Mouse (Mus musculus) CD4-positive helper T cell, adult 2 months (primary cell): Measurements from ENCODE around the gene Fars2.

Experiments used
- DNase-seq: peaks from one replicate; pipeline ENCODE4 v3.0.0-alpha.2; 2012; ENCODE audit warnings: low read depth, missing footprints, low spot score

Fars2 gene

GRCm38 (mm10) chr13:36218347-36218746, 101.1 kb downstream of the Fars2 start:
- no peak for DNase-seq

GRCm38 (mm10) chr13:36219506-36219905, 102.3 kb downstream of the Fars2 start:
- DNase-seq, result no peak

- no peak for DNase-seq
These were observed 104.7 kb downstream of the Fars2 start for GRCm38 (mm10) chr13:36221897-36222296.

- DNase-seq, result no peak
These were observed 105.5 kb downstream of the Fars2 start for GRCm38 (mm10) chr13:36222721-36223120.

GRCm38 (mm10) chr13:36224431-36224830, 107.2 kb downstream of the Fars2 start:
- no peak for DNase-seq

GRCm38 (mm10) chr13:36242261-36242660, 125.0 kb downstream of the Fars2 start:
- no peak for DNase-seq

- no peak for DNase-seq
These were observed 136.7 kb downstream of the Fars2 start for GRCm38 (mm10) chr13:36253936-36254335.

- DNase-seq, result no peak
These were observed 140.0 kb downstream of the Fars2 start for GRCm38 (mm10) chr13:36257213-36257612.

- no peak for DNase-seq
These were observed 142.5 kb downstream of the Fars2 start for GRCm38 (mm10) chr13:36259754-36260153.

GRCm38 (mm10) chr13:36261299-36261698, 144.1 kb downstream of the Fars2 start:
- DNase-seq, result no peak

GRCm38 (mm10) chr13:36263240-36264095, 146.3 kb downstream of the Fars2 start:
- DNase-seq, result no peak

GRCm38 (mm10) chr13:36264391-36264790, 147.2 kb downstream of the Fars2 start:
- no peak for DNase-seq

GRCm38 (mm10) chr13:36265342-36265744, 148.1 kb downstream of the Fars2 start:
- DNase-seq, result no peak

GRCm38 (mm10) chr13:36267399-36267798, 150.2 kb downstream of the Fars2 start:
- DNase-seq, result no peak

- no peak for DNase-seq
These were observed 153.7 kb downstream of the Fars2 start for GRCm38 (mm10) chr13:36270867-36271266.

GRCm38 (mm10) chr13:36273497-36273896, 156.3 kb downstream of the Fars2 start:
- no peak for DNase-seq

- DNase-seq, result no peak
These were observed 159.0 kb downstream of the Fars2 start for GRCm38 (mm10) chr13:36276194-36276593.

GRCm38 (mm10) chr13:36282018-36282417, 164.8 kb downstream of the Fars2 start:
- DNase-seq, result peak; percentile 48

GRCm38 (mm10) chr13:36282785-36283544, 165.8 kb downstream of the Fars2 start:
- no peak for DNase-seq

- DNase-seq, result no peak
These were observed 166.4 kb downstream of the Fars2 start for GRCm38 (mm10) chr13:36283545-36284067.

GRCm38 (mm10) chr13:36284097-36284496, 166.9 kb downstream of the Fars2 start:
- no peak for DNase-seq

GRCm38 (mm10) chr13:36285235-36285634, 168.0 kb downstream of the Fars2 start:
- no peak for DNase-seq
